Mouse (Mus musculus): ENCODE data around the gene Pex10. TPM values are rescaled to one million over a fixed set of nuclear protein-coding genes. Genes with fewer than 3 reads are reported as not detected.

Gene Pex10
- polyA plus RNA-seq, 1 experiment from 2014 or later: 17.8 TPM

DNA sequence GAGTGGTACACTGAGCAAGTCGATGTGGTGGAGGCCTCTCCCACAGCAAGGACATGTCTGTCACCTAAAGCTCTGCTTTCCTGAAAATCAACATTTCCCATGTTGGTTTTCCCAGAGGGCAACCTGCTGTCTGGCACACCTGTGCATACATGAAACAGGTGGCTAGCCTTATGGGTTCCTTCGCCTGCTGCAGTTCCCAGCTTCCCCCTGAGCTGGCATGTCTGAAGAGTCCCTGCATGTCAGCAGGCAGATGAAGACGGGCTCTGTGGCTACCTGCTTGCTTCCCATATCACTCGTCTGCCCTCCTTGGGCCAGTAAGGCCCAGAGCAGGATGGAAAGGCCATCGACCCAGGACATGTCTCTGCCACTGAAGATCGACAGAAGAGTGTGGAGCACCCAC is 30.6 kb downstream of the Pex10 start:
- Histone ChIP-seq H3K27ac (replicated peaks) (no peak overlapping the region), H3K9ac (no peak overlapping the region), H3K4me2 (no peak overlapping the region), H3K9me3 (no peaks in the 10 kb centered on the region), H3K27me3 (no peaks in the 10 kb centered on the region), H3K36me3 (no peaks in the 10 kb centered on the region), H3K4me1 (replicated peaks) (peaks cover 4% of the 10 kb centered on the region), H3K4me3 (no peak overlapping the region)
- no peak for ATAC-seq (ENCODE audit: low read depth)
- 83% methylated on average over 6 of the region's 6 CpGs for WGBS

DNA sequence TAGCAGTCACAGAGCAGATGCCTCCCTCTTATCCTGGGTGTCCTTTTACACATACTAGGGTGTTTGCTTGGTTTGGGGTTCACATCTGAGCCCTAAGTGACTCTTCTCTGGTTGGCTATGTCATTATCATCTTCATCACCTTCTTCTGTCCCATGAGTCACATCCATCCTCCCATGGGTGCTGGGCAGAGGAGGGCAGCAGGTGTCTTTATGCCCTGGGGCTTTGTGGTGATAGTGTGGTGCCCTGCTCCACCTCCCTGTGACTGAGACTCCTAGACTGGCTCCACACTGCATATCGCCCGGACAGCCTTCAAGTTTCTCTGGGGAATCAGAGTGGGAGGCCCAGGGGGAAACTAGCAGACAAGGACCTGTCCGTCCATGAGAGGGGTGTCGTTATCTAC is 31.8 kb downstream of the Pex10 start:
- no peak overlapping the region for H3K4me3 ChIP-seq
- H3K27me3 ChIP-seq: no peaks in the 10 kb centered on the region
- H3K4me2 ChIP-seq: no peak overlapping the region
- peaks cover 4% of the 10 kb centered on the region for H3K4me1 ChIP-seq (replicated peaks)
- ATAC-seq (ENCODE audit: low read depth): no peak
- H3K36me3 ChIP-seq: no peaks in the 10 kb centered on the region
- H3K27ac ChIP-seq (replicated peaks): no peak overlapping the region
- WGBS: 73% methylated on average over 4 of the region's 4 CpGs
- 0 out of 2 replicates have a peak overlapping the region, but pooled peaks have one; percentile 1 for H3K9ac ChIP-seq
- H3K9me3 ChIP-seq: no peaks in the 10 kb centered on the region

DNA sequence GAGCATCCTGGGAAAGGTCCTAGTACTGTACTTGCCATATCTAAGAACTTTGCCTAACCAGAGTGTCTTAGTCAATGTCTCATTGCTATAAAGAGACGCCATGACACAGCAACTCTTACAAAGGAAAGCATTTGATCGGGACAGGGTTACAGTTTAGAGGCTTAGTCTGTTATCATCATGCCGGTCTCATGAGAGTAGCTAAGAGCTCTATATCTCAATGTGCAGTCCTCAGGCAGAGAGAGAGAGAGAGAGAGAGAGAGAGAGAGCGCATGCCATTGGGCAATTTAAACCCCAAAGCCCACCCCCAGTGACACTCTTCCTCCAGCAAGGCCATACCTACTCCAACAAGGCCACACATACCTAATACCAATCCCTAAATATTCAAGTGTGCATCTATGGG is 41.1 kb downstream of the Pex10 start:
- Histone ChIP-seq H3K9me3 (no peaks in the 10 kb centered on the region), H3K4me2 (no peak overlapping the region), H3K9ac (no peak overlapping the region), H3K27me3 (no peaks in the 10 kb centered on the region), H3K27ac (replicated peaks) (no peak overlapping the region), H3K36me3 (no peaks in the 10 kb centered on the region), H3K4me3 (no peak overlapping the region), H3K4me1 (replicated peaks) (no peaks in the 10 kb centered on the region)
- 91% methylated on average over 4 of the region's 4 CpGs for WGBS
- ATAC-seq (ENCODE audit: low read depth): no peak

GRCm38 (mm10) chr4:155109471-155109870 is 42.7 kb downstream of the Pex10 start:
- H3K4me2 ChIP-seq: no peak overlapping the region
- no peaks in the 10 kb centered on the region for H3K36me3 ChIP-seq
- H3K27ac ChIP-seq (replicated peaks): no peak overlapping the region
- H3K9ac ChIP-seq: no peak overlapping the region
- H3K27me3 ChIP-seq: no peaks in the 10 kb centered on the region
- no peaks in the 10 kb centered on the region for H3K9me3 ChIP-seq
- no peak overlapping the region for H3K4me3 ChIP-seq
- WGBS: 72% methylated on average over 5 of the region's 5 CpGs
- no peak for ATAC-seq (ENCODE audit: low read depth)
- H3K4me1 ChIP-seq (replicated peaks): peaks cover 6% of the 10 kb centered on the region; the same call in 1 of the 2 replicates

DNA sequence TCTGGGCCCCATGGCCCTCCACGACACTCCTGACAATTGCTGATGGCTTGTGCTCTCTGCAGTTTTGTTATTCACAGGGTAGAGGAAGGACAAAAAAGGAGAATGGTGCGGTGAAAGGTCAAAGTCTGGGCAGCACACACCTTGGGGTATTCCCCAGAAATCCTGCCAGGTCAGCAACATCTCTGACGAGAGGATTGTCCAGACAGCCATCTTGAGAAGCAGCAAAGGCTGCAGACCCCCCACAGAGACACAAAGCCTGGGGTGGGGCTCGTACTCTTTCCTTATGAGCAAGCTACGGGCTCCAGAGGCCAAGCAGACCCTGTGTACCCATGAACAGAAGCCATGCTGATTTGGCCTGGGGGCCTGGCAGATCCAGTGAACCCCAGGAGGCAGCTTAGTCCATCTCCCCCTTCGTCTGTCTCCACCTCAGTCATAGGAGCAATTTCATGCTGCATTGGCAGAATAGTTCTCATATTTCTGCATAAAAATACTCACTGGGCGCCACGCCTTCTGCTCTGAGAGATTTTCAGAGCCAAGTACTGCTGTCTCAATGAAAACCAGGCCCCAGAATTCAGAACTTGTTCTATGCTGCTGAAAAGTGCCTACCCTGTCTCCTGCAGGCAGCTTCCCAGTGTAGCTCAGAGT is 47.1 kb downstream of the Pex10 start:
- Histone ChIP-seq H3K36me3 (no peaks in the 10 kb centered on the region), H3K4me1 (replicated peaks) (peaks cover 24% of the 10 kb centered on the region), H3K4me2 (no peak overlapping the region), H3K9me3 (no peaks in the 10 kb centered on the region), H3K9ac (0 out of 2 replicates have a peak overlapping the region, but pooled peaks have one; percentile 38), H3K27me3 (no peaks in the 10 kb centered on the region), H3K4me3 (no peak overlapping the region), H3K27ac (replicated peaks) (0 out of 2 replicates have a peak overlapping the region, but pooled peaks have one; percentile 3)
- 64% methylated on average over 8 of the region's 8 CpGs for WGBS
- ATAC-seq (ENCODE audit: low read depth): no peak

- H3K4me3 ChIP-seq: no peak overlapping the region
- H3K27ac ChIP-seq (replicated peaks): no peak overlapping the region
- no peaks in the 10 kb centered on the region for H3K9me3 ChIP-seq
- WGBS: 72% methylated on average over 4 of the region's 4 CpGs
- no peaks in the 10 kb centered on the region for H3K36me3 ChIP-seq
- H3K4me2 ChIP-seq: no peak overlapping the region
- ATAC-seq (ENCODE audit: low read depth): no peak
- no peaks in the 10 kb centered on the region for H3K27me3 ChIP-seq
- H3K9ac ChIP-seq: no peak overlapping the region
- H3K4me1 ChIP-seq (replicated peaks): peaks cover 39% of the 10 kb centered on the region
These were observed 49.8 kb downstream of the Pex10 start for GRCm38 (mm10) chr4:155116607-155117006.

DNA sequence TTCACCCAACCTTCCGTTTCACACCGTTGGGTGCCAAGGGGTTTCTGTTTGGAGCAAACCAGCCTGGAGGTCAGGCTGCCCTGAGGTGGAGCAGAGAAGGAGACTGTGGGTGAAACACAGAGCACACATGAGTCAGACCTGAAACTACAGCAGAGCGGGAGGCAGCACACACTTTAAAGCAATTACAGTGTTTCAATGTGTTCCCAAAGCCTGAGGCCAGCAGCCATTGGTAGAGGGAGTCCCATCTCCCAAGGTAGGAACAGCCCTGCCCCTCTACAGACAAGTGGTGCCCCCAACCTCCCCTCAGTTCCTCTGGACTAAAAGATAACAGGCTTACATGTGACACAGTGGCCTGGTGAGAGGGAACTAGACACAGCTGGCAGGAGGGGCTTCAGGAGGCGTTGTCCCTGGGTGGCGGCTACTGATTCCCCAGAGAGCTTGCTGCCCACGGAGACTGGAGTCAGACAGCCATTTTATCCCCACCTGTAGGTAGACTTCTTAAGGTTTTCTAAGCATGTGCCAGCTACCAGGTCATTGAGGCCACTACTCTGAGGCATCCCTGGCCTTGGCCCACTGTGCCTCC is 50.7 kb downstream of the Pex10 start:
- no peak overlapping the region for H3K4me3 ChIP-seq
- H3K27me3 ChIP-seq: no peaks in the 10 kb centered on the region
- H3K9me3 ChIP-seq: no peaks in the 10 kb centered on the region
- no peak overlapping the region for H3K9ac ChIP-seq
- H3K36me3 ChIP-seq: no peaks in the 10 kb centered on the region
- H3K4me1 ChIP-seq (replicated peaks): peaks cover 46% of the 10 kb centered on the region
- 75% methylated on average over 6 of the region's 6 CpGs for WGBS
- no peak for ATAC-seq (ENCODE audit: low read depth)
- H3K27ac ChIP-seq (replicated peaks): no peak overlapping the region
- H3K4me2 ChIP-seq: no peak overlapping the region

DNA sequence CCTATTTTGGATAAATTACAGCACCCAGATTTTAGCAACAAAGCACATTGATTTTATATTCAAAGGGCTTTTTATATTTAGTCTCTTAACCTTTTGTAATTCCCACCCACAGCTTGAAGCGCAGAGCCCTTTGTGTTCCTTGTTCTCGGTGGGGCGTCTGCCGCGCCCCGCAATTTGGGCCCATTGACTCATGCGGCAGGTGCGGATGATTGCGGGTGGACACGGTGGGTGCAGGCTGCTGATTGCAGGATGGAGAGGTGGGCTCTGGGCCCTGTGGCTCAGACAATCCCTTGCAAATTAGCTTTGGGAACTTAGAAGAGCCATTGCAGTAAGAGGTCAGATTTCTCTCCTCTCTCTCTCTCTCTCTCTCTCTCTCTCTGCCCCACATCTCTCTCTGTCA is 51.5 kb downstream of the Pex10 start:
- Histone ChIP-seq H3K4me3 (no peak overlapping the region), H3K4me1 (replicated peaks) (peaks cover 54% of the 10 kb centered on the region), H3K27me3 (no peaks in the 10 kb centered on the region), H3K27ac (replicated peaks) (no peak overlapping the region), H3K9ac (peak overlapping the region; percentile 47), H3K36me3 (no peaks in the 10 kb centered on the region), H3K9me3 (no peaks in the 10 kb centered on the region), H3K4me2 (no peak overlapping the region)
- WGBS: 18% methylated on average over 10 of the region's 10 CpGs
- ATAC-seq (ENCODE audit: low read depth): no peak

- Histone ChIP-seq H3K9me3 (no peaks in the 10 kb centered on the region), H3K27ac (replicated peaks) (no peak overlapping the region), H3K4me1 (replicated peaks) (peaks cover 60% of the 10 kb centered on the region), H3K36me3 (no peaks in the 10 kb centered on the region), H3K4me3 (no peak overlapping the region), H3K9ac (no peak overlapping the region), H3K4me2 (no peak overlapping the region), H3K27me3 (no peaks in the 10 kb centered on the region)
- no peak for ATAC-seq (ENCODE audit: low read depth)
- WGBS: 78% methylated on average over 7 of the region's 7 CpGs
These were observed 53.2 kb downstream of the Pex10 start for GRCm38 (mm10) chr4:155120038-155120437.

GRCm38 (mm10) chr4:155120583-155120982 is 53.8 kb downstream of the Pex10 start:
- Histone ChIP-seq H3K9ac (no peak overlapping the region), H3K36me3 (no peaks in the 10 kb centered on the region), H3K27ac (replicated peaks) (no peak overlapping the region), H3K4me2 (no peak overlapping the region), H3K4me3 (no peak overlapping the region), H3K27me3 (no peaks in the 10 kb centered on the region), H3K9me3 (no peaks in the 10 kb centered on the region), H3K4me1 (replicated peaks) (peaks cover 65% of the 10 kb centered on the region)
- WGBS: 77% methylated on average over 5 of the region's 5 CpGs
- no peak for ATAC-seq (ENCODE audit: low read depth)

- Histone ChIP-seq H3K27me3 (no peaks in the 10 kb centered on the region), H3K36me3 (no peaks in the 10 kb centered on the region), H3K9me3 (no peaks in the 10 kb centered on the region), H3K27ac (replicated peaks) (no peak overlapping the region), H3K4me1 (replicated peaks) (peaks cover 65% of the 10 kb centered on the region), H3K4me2 (no peak overlapping the region), H3K4me3 (no peak overlapping the region), H3K9ac (no peak overlapping the region)
- ATAC-seq (ENCODE audit: low read depth): no peak
- 88% methylated on average over 6 of the region's 6 CpGs for WGBS
These were observed 54.4 kb downstream of the Pex10 start for GRCm38 (mm10) chr4:155121222-155121621.

Data from neural tube, embryonic 13.5 days (tissue).